Mouse (Mus musculus): ENCODE data around the gene Gm8693. TPM values are rescaled to one million over a fixed set of nuclear protein-coding genes. Genes with fewer than 3 reads are reported as not detected.
"Not testable (repeated sequence)": the region's sequence is repeated elsewhere in the genome, so short reads cannot be mapped to it uniquely, and the experiment has no call there.

Gene Gm8693
- not detected in 2 replicates for polyA plus RNA-seq (2015; fragmentation: Nextera tagmentation; extraction: Ambion mirVana)

DNA sequence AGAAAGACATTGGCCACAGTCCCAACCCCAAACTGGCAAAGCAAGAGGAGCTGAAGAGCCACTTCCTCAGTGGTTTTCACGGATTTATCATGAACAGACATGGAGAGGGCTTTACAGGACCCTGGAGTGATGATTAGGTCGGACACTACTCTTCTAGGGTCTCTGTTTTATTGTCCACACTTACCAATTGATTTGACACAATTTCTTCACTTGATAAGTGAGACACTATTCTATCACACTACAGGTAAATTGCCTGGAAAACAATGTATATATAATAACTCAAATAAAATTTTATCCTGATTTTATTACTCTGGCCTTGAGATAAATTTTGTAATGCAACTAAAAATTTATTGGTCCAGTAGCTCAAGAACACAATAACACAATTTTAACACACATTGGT is at the start of gene Gm8693:
Gene Gm8693 (minus strand): TSS at position 101 of the 400 bp plus-strand sequence.
- H3K4me1 ChIP-seq (ENCODE audit: control insufficient read depth, insufficient read depth, low read length); H3K36me3 ChIP-seq (ENCODE audit: control insufficient read depth, insufficient read depth, low read length); H3K4me2 ChIP-seq (ENCODE audit: low read depth, low read length); H3K27me3 ChIP-seq (replicated peaks; ENCODE audit: control insufficient read depth, insufficient read depth, low read length); H3K4me3 ChIP-seq (ENCODE audit: low read length); H3K9me3 ChIP-seq (ENCODE audit: control insufficient read depth, low read length); ATAC-seq; H3K9ac ChIP-seq (ENCODE audit: low read depth, low read length); H3K27ac ChIP-seq (ENCODE audit: low read length): not testable (repeated sequence)
- WGBS: no CpG with 5 or more reads among the region's 2 CpGs

DNA sequence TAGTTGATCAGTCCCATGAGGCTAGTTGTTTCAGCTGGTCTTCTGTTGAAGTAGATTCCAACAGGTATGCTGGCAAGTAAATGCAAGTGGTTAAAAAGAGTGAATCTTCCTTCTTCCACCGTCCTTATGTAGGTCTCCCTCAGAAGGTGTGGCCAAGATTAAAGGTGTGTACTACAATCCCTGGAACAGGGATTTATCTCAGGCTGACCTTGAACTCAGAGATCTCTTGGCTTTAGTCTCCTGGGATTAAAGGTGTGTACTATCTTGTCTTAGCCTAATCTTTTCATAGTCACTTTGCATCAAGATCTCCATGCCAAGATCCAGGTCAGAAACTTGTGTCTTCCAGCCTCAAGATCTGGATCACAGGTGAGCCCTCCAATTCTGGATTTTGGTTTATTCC is 27.5 kb upstream of the Gm8693 start, which contains the start of gene Gm4567:
Gene Gm4567 (minus strand): TSS at position 101 of the 400 bp plus-strand sequence.
- not testable (repeated sequence) for H3K36me3 ChIP-seq (ENCODE audit: control insufficient read depth, insufficient read depth, low read length); H3K4me3 ChIP-seq (ENCODE audit: low read length); H3K27ac ChIP-seq (ENCODE audit: low read length); H3K9ac ChIP-seq (ENCODE audit: low read depth, low read length); H3K4me2 ChIP-seq (ENCODE audit: low read depth, low read length); H3K4me1 ChIP-seq (ENCODE audit: control insufficient read depth, insufficient read depth, low read length); ATAC-seq; H3K9me3 ChIP-seq (ENCODE audit: control insufficient read depth, low read length); H3K27me3 ChIP-seq (replicated peaks; ENCODE audit: control insufficient read depth, insufficient read depth, low read length)
- no CpG with 5 or more reads among the region's 1 CpGs for WGBS

DNA sequence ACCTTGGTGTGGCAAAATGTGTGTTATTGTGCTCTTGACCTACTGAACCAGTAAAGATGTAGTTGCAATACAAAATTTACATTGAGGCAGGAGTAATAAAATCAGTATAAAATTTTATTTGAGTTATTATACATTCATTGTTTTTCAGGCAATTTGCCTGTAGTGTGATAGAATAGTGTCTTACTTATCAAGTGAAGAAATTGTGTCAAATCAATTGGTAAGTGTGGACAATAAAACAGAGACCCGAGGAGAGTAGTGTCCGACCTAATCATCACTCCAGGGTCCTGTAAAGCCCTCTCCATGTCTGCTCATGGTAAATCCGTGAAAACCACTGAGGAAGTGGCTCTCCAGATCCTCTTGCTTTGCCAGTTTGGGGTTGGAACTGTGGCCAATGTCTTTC is 34.4 kb downstream of the Gm8693 start, which contains the start of gene Vmn1r155:
Gene Vmn1r155 (plus strand): TSS at position 301 of the 400 bp plus-strand sequence.
- not testable (repeated sequence) for H3K36me3 ChIP-seq (ENCODE audit: control insufficient read depth, insufficient read depth, low read length); H3K9ac ChIP-seq (ENCODE audit: low read depth, low read length); H3K9me3 ChIP-seq (ENCODE audit: control insufficient read depth, low read length); H3K27ac ChIP-seq (ENCODE audit: low read length); H3K4me1 ChIP-seq (ENCODE audit: control insufficient read depth, insufficient read depth, low read length); H3K27me3 ChIP-seq (replicated peaks; ENCODE audit: control insufficient read depth, insufficient read depth, low read length); H3K4me2 ChIP-seq (ENCODE audit: low read depth, low read length); ATAC-seq; H3K4me3 ChIP-seq (ENCODE audit: low read length)
- no CpG with 5 or more reads among the region's 3 CpGs for WGBS

Other genes with a start within 250 kb of the Gm8693 start
- gene Gm10665, start 228.2 kb downstream of the Gm8693 start, polyA plus RNA-seq (2015; fragmentation: Nextera tagmentation; extraction: Ambion mirVana): not detected in 2 replicates
- gene Vmn1r151, start 192.6 kb downstream of the Gm8693 start, polyA plus RNA-seq (2015; fragmentation: Nextera tagmentation; extraction: Ambion mirVana): not detected in 2 replicates
- gene Vmn1r152, start 169.3 kb downstream of the Gm8693 start, polyA plus RNA-seq (2015; fragmentation: Nextera tagmentation; extraction: Ambion mirVana): not detected in 2 replicates
- not detected in 2 replicates for gene Gm8677, start 157.4 kb downstream of the Gm8693 start, polyA plus RNA-seq (2015; fragmentation: Nextera tagmentation; extraction: Ambion mirVana)
- gene Gm4201, start 127.0 kb downstream of the Gm8693 start, polyA plus RNA-seq (2015; fragmentation: Nextera tagmentation; extraction: Ambion mirVana): not detected in 2 replicates
- not detected in 2 replicates for gene Gm4565, start 104.2 kb downstream of the Gm8693 start, polyA plus RNA-seq (2015; fragmentation: Nextera tagmentation; extraction: Ambion mirVana)
- not detected in 2 replicates for gene Vmn1r155, start 34.3 kb downstream of the Gm8693 start, polyA plus RNA-seq (2015; fragmentation: Nextera tagmentation; extraction: Ambion mirVana)
- gene Gm4567, start 27.4 kb upstream of the Gm8693 start, polyA plus RNA-seq (2015; fragmentation: Nextera tagmentation; extraction: Ambion mirVana): not detected in 2 replicates
- not detected in 2 replicates for gene Vmn1r157, start 69.4 kb upstream of the Gm8693 start, polyA plus RNA-seq (2015; fragmentation: Nextera tagmentation; extraction: Ambion mirVana)
- not detected in 2 replicates for gene Vmn1r158, start 98.5 kb upstream of the Gm8693 start, polyA plus RNA-seq (2015; fragmentation: Nextera tagmentation; extraction: Ambion mirVana)
- not detected in 2 replicates for gene Vmn1r159, start 151.3 kb upstream of the Gm8693 start, polyA plus RNA-seq (2015; fragmentation: Nextera tagmentation; extraction: Ambion mirVana)
- not detected in 2 replicates for gene Vmn1r160, start 178.9 kb upstream of the Gm8693 start, polyA plus RNA-seq (2015; fragmentation: Nextera tagmentation; extraction: Ambion mirVana)